Mouse (Mus musculus) lung, adult 2 months (tissue): ENCODE results near the gene Panx1. TPM values are rescaled to one million over a fixed set of nuclear protein-coding genes. Genes with fewer than 3 reads are reported as not detected.
A peak's percentile ranks its signal among the peaks of the same experiment; 100 is the strongest.

Source experiments
- DNase-seq: peaks from one replicate; pipeline ENCODE4 v3.0.0; 2022
- H3K4me1 ChIP-seq: fragments of 200-500 bp; 2 replicates; pipeline ENCODE4 v1.6.1; 2011; ENCODE audit warnings: low read length; ENCODE audit not compliant: control insufficient read depth, insufficient read depth
- H3K4me3 ChIP-seq: fragments of 200-500 bp; replicated peaks from 2 replicates; pipeline ENCODE3; 2011; ENCODE audit warnings: low read depth, mild to moderate bottlenecking, control low read depth, low read length; ENCODE audit errors: extremely low read depth
- CTCF ChIP-seq: fragments of 200-500 bp; IDR thresholded peaks from 2 replicates; pipeline ENCODE4 v1.5.1; 2011; ENCODE audit warnings: mild to moderate bottlenecking, low read length, control low read depth; ENCODE audit not compliant: insufficient read depth
- POLR2A ChIP-seq: fragments of 200-500 bp; IDR thresholded peaks from 2 replicates; pipeline ENCODE4 v1.6.1; 2011; ENCODE audit warnings: low read depth, mild to moderate bottlenecking, control low read depth, low read length, borderline replicate concordance; ENCODE audit errors: extremely low read depth
- WGBS: fragments of 180-500 bp; shearing (Covaris S2); methylation state at CpG from one replicate; pipeline ENCODE4 v1.1.7; 2018; 5-methylcytosine and 5-hydroxymethylcytosine counted together
- polyA plus RNA-seq: library from polyadenylated mRNA; depleted of rRNA; stranded (reverse); fragments of >200 nt; gene quantifications from 2 replicates; pipeline ENCODE4 v1.2.3, GENCODE M21; 2012

Panx1 gene
- polyA plus RNA-seq, 1 experiment: 21.9 TPM

DNA sequence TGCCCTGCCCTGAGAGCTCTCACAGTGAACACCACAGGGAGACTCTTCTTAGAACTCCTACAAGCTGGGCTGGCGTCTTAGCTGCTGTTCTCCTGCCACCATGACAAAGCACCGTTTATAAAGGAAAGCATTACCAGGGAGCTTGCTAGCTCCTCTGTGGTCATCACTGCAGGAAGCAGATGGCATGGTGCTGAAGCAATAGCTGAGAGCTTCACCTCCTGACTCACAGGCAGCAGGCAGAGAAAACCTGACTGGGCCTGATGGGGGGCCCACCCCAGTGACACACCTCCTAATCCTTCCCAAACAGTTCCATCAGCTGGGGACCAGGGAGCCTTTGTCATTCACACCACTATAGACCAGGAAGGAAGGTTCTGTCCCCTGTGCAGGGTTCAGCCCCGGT lies 7.6 kb downstream of the Panx1 start:
- Histone ChIP-seq H3K4me3 (no peak overlapping the region), H3K4me1 (peaks cover 7% of the 10 kb centered on the region)
- TF ChIP-seq CTCF (no peak), POLR2A (no peak)
- DNase-seq: no peak
- WGBS: 57% methylated on average over 3 of the region's 3 CpGs

DNA sequence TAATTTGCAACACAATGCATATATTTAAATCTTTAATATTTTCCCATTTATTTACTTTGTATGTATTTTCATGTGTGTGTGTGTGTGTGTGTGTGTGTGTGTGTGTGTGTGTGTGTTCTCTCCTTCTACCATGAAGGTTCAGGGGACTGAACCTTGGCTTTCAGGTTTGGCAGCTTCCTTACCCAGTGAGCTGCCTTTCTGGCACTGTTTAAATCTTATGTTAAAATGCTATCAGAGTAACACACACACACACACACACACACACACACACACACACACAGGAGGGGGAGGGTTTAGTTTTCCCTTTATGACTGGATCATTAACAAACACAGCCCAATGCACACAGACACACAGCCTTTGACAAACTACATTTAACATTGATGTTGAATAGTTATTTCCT lies 8.0 kb downstream of the Panx1 start:
- peaks cover 7% of the 10 kb centered on the region for H3K4me1 ChIP-seq
- DNase-seq: no peak
- TF ChIP-seq POLR2A (no peak), CTCF (no peak)
- no peak overlapping the region for H3K4me3 ChIP-seq

DNA sequence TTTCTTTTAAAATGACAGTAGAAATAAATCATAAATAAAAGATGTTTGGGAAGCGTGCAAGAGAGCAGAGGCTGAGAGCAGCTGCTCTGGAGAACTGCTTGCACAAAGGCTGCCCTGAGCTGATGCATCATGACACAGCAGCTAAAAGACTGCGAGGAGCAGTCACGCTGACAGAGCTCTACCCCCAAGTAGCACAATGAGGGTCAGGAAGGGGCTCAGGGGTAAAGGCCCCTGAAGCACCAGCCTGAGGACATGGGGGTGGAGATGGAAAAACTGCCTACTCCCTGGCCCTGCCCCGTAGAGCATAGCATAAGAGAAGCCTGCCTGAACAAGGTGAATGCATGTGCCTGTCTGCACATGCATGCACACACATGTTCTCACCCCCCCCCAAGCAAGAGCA lies 8.5 kb downstream of the Panx1 start:
- peaks cover 7% of the 10 kb centered on the region for H3K4me1 ChIP-seq
- no peak for DNase-seq
- WGBS: 63% methylated on average over 4 of the region's 4 CpGs
- TF ChIP-seq CTCF: no peak
- no peak for TF ChIP-seq POLR2A
- H3K4me3 ChIP-seq: no peak overlapping the region

DNA sequence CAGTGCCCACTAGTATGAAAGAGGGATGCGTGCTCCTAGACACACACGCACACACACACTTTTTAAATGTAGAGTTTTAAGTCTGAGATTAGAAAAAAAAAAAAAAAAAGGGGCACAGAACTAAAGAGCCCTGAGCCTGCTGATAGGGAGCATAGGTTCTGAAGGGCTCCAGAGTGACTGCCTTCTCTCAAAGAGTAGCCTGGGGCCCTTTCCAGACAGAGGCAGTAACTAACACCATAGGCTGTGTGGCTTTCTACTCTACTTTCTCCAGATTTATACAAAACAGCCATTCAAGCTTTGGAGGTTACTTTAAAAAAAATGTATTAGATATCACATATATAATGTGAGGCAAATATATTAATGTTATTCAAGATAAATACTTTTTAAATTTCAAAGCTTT lies 8.9 kb downstream of the Panx1 start:
- no peak for DNase-seq
- WGBS: 94% methylated on average over 2 of the region's 2 CpGs
- Histone ChIP-seq H3K4me1 (peaks cover 7% of the 10 kb centered on the region), H3K4me3 (no peak overlapping the region)
- no peak for TF ChIP-seq CTCF
- no peak for TF ChIP-seq POLR2A

DNA sequence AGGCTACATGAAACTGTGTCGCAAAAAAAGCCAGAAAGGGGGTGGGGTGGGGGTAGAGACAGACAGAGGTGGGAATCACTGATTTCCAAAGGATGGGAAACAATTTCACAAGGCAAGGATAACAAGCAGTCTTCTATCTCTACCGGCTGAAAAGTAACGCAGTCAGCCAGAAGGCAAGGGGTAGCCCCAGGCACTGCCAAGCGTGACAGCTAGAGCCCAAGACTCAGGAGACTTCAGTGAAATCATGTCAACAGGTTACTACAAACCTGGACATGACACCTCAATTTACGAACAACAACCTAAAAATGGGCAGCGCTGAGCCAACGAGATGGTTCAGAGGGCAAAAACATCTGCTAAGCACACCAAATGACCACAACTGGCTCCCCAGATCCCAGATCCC lies 9.3 kb downstream of the Panx1 start:
- no peak overlapping the region for H3K4me3 ChIP-seq
- WGBS: 97% methylated on average over 7 of the region's 7 CpGs
- peaks cover 7% of the 10 kb centered on the region for H3K4me1 ChIP-seq
- no peak for DNase-seq
- TF ChIP-seq CTCF (no peak), POLR2A (no peak)

DNA sequence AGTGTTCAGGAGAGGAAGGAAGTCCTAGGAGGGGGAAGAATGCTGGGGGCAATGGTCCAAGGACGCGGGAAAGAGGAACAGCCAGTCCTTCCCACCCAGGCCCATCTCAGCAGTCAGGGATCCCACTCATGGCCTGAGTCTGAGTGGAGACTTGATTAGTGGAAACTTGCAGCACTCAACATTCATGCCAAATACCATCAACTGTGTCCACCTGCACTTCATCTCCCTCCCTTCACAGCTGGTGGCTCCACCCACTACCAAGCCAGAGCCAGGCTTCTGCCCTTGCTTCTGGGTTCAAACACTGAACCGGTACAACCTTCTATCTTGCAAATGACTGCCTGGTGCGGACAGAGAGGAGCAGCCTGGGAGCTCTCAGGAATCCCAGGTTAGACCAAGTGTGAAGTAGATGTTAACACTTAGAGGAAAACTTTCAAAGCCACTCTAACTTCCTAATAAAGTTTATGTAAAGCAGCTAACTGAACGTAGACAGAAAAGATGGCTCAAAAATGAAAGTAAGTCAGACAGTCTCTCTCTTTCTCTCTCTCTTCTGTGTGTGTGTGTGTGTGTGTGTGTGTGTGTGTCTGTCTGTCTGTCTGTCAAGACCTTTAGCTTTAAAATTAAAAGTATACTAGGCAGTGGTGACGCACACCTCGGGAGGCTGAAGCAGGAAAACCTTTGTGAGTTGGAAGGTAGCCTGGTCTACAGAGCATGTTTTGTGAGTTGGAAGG lies 10.6 kb downstream of the Panx1 start:
- H3K4me1 ChIP-seq: peaks cover 7% of the 10 kb centered on the region
- TF ChIP-seq POLR2A: no peak
- TF ChIP-seq CTCF: no peak
- 48% methylated on average over 7 of the region's 7 CpGs for WGBS
- peak; percentile 48 for DNase-seq
- H3K4me3 ChIP-seq: no peak overlapping the region

DNA sequence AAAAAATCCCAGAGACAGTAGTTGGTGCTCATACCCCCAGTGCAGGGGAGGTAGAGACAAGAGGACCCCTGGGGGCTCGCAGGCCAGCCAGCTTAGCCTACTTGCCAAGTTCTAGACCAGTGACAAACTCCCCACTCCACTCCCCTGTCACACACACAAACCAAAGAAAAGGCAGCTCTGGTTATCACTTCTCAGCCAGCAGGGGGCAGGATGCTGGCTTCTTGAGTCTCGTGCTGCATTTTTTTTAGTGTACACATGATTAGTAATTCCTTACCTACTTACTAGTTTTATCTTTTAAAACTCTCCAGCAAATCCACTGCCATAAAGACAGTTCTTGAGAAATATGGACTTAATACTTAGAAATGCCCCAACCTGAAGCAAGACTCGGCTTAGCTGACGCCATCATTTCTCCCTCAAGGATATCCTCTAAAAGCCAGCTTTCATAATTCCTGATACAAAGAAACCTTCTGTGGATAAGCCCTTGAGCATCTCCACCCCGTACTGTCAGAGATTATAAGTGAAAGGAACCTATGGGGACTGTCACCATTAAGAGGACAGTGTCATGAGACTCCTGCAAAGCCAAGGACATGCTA lies 11.6 kb downstream of the Panx1 start:
- DNase-seq: peak; percentile 27
- TF ChIP-seq CTCF: peak; percentile 54
- no peak for TF ChIP-seq POLR2A
- Histone ChIP-seq H3K4me1 (peaks cover 7% of the 10 kb centered on the region), H3K4me3 (no peak overlapping the region)
- WGBS: 62% methylated on average over 5 of the region's 5 CpGs

DNA sequence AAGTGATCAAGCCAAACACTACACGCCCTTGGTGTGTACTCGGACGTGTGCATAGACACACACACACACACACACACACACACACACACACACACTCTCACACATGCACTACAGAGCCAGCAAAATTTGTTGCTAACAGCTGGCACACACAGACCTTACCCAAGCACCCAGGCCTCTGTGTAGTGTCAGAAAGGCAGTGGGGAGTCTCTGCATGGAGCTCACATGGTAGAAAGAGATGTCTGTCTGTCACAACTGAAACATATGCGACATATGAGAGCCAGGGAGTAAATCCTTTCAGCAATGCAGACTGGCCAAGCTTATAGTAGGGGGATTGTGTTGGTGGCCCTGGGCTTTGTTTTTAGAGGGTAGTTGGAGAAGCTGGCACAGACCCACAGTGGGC lies 12.5 kb downstream of the Panx1 start:
- WGBS: 82% methylated on average over 4 of the region's 4 CpGs
- no peak overlapping the region for H3K4me3 ChIP-seq
- H3K4me1 ChIP-seq: peaks cover 7% of the 10 kb centered on the region
- no peak for DNase-seq
- TF ChIP-seq POLR2A (no peak), CTCF (no peak)

DNA sequence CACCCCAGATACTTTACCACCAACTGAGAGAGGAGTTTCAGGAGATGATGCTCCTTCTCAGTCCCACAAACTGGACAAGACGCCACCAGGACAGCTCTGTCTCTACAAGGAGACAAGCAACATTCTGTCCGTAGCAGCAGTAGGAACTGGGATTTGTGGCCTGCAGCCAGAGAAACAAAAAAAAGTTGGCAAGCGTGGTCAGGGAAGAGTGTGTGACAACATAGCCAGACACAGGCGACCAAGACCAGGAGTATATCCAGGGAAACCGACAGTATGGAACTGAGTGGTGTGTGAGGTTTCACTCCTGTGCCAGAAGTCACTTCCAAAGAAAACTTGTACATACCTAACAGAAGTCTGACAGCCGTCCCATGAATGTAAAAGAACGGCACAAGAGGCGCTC lies 14.5 kb downstream of the Panx1 start:
- DNase-seq: peak; percentile 21
- H3K4me1 ChIP-seq: peaks cover 7% of the 10 kb centered on the region
- H3K4me3 ChIP-seq: no peak overlapping the region
- WGBS: 52% methylated on average over 8 of the region's 8 CpGs
- TF ChIP-seq CTCF (no peak), POLR2A (no peak)

DNA sequence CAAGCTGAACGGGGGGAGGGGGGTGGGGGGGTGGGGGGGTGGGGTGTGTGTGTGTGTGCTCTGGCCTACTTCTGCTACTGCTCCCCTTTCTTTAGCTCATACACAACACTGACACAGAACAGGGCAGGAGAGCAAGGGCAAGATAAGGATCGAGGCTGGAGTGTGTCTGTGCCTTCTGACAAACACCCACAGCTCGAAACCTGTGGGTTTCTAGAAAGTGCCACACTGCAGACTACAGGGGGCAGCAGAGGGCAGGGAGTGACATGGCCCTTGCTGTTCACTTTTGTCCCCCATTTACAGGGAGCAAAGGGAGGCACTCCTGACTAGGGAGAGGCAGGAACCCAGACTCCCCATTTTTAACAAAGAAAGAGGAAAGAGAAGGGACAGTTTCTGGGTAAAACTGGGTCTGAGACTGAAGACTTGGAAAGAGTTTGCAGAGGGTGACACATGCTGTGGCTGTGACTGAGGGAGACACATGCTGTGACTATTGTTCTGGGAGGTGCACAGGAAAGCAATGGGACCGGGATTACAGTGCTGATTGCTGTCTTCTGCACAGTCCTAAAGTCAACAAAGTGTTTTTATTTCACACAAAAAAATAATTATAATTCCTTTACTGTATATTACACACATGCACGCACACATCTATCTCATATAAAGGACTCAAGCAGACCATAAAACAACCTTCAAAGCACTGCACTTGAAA lies 16.1 kb downstream of the Panx1 start:
- H3K4me3 ChIP-seq: no peak overlapping the region
- H3K4me1 ChIP-seq: peaks cover 1% of the 10 kb centered on the region
- peak; percentile 76 for TF ChIP-seq CTCF
- no peak for TF ChIP-seq POLR2A
- peak; percentile 37 for DNase-seq
- 55% methylated on average over 5 of the region's 5 CpGs for WGBS
